Mouse (Mus musculus) stomach, postnatal 0 days (tissue): Measurements from ENCODE around the gene Zswim3. TPM values are rescaled to one million over a fixed set of nuclear protein-coding genes. Genes with fewer than 3 reads are reported as not detected.

Experiments
- ATAC-seq: fragments of 200-750 bp; cut with Nextera tagmentation; 2 replicates; pipeline ENCODE4 v1.8.0; 2017; ENCODE audit not compliant: low FRiP score, low TSS enrichment
- DNase-seq: peaks from one replicate; pipeline ENCODE4 v3.0.0-alpha.2; 2016; ENCODE audit warnings: low spot score
- H3K27ac ChIP-seq: fragments of 300-500 bp; sonication (generic); replicated peaks from 2 replicates; pipeline ENCODE4 v1.5.1; 2014; ENCODE audit warnings: mild to moderate bottlenecking, control low read depth
- H3K27me3 ChIP-seq: fragments of 300-500 bp; sonication (generic); 2 replicates; pipeline ENCODE4 v1.6.1; 2014; ENCODE audit warnings: low read length; ENCODE audit not compliant: control insufficient read depth, insufficient read depth
- H3K36me3 ChIP-seq: fragments of 300-500 bp; sonication (generic); 2 replicates; pipeline ENCODE4 v1.6.1; 2014; ENCODE audit warnings: low read length, mixed read lengths; ENCODE audit not compliant: control insufficient read depth, insufficient read depth
- H3K4me1 ChIP-seq: fragments of 300-500 bp; sonication (generic); replicated peaks from 2 replicates; pipeline ENCODE4 v1.6.1; 2014; ENCODE audit warnings: antibody characterized with exemption; ENCODE audit not compliant: control insufficient read depth, insufficient read depth
- H3K4me2 ChIP-seq: fragments of 300-500 bp; sonication (generic); replicated peaks from 2 replicates; pipeline ENCODE4 v1.6.1; 2014; ENCODE audit warnings: low read depth, mild to moderate bottlenecking, control low read depth, moderate library complexity
- H3K4me3 ChIP-seq: fragments of 300-500 bp; sonication (generic); 2 replicates; pipeline ENCODE4 v1.5.1; 2014; ENCODE audit warnings: low read depth, low read length, control low read depth
- H3K9ac ChIP-seq: fragments of 300-500 bp; sonication (generic); 2 replicates; pipeline ENCODE4 v1.6.1; 2014; ENCODE audit warnings: mild to moderate bottlenecking, low read length, control low read depth, mixed read lengths
- H3K9me3 ChIP-seq: fragments of 300-500 bp; sonication (generic); 2 replicates; pipeline ENCODE4 v1.6.1; 2016; ENCODE audit warnings: low read length; ENCODE audit not compliant: control insufficient read depth
- CTCF ChIP-seq: IDR thresholded peaks from 2 replicates; pipeline ENCODE4 v1.5.1; 2016; ENCODE audit warnings: antibody characterized with exemption, low read depth, mild to moderate bottlenecking, moderate library complexity
- EP300 ChIP-seq: optimal IDR thresholded peaks from 2 replicates; pipeline ENCODE3; 2016; ENCODE audit warnings: antibody characterized with exemption
- WGBS: fragments of 180-500 bp; shearing (Covaris S2); extraction: QIAGEN DNeasy Blood & Tissue Kit; methylation state at CpG from one replicate; pipeline ENCODE4 v1.1.7; 2014; 5-methylcytosine and 5-hydroxymethylcytosine counted together
- polyA plus RNA-seq: library from polyadenylated mRNA; unstranded; fragments of >200 nt; fragmentation: Nextera tagmentation; extraction: Ambion mirVana; gene quantifications from 2 replicates; pipeline ENCODE4 v1.2.1, GENCODE M21; 2015

Zswim3 gene
- polyA plus RNA-seq, 1 experiment from 2014 or later, result 4.4 TPM

GRCm38 (mm10) chr2:164864593-164864992 lies 59.7 kb downstream of the Zswim3 start:
- DNase-seq (no peak), ATAC-seq (no peak)
- 59% methylated on average over 4 of the region's 4 CpGs for whole genome bisulfite sequencing
- no peak for TF ChIP-seq EP300
- no peak for TF ChIP-seq CTCF
- Histone ChIP-seq H3K36me3 (no peaks in the 10 kb centered on the region), H3K4me1 (peaks cover 4% of the 10 kb centered on the region), H3K4me3 (no peak overlapping the region), H3K9ac (no peak overlapping the region), H3K4me2 (no peak overlapping the region), H3K27ac (no peak overlapping the region), H3K9me3 (no peaks in the 10 kb centered on the region), H3K27me3 (no peaks in the 10 kb centered on the region)

GRCm38 (mm10) chr2:164866741-164867551 lies 62.0 kb downstream of the Zswim3 start:
- H3K4me1 ChIP-seq, result no peaks in the 10 kb centered on the region; the same call in 1 of the 2 replicates
- peak overlapping the region; percentile 63 for H3K27ac ChIP-seq
- H3K9me3 ChIP-seq, result no peaks in the 10 kb centered on the region
- DNase-seq (no peak), ATAC-seq (peak; percentile 76)
- WGBS, result 22% methylated on average over 16 of the region's 16 CpGs
- H3K4me2 ChIP-seq, result no peak overlapping the region
- no peak overlapping the region for H3K4me3 ChIP-seq
- H3K36me3 ChIP-seq, result no peaks in the 10 kb centered on the region
- no peak overlapping the region for H3K9ac ChIP-seq
- peak; percentile 24; the same call in 1 of the 2 replicates for TF ChIP-seq CTCF
- TF ChIP-seq EP300, result no peak
- H3K27me3 ChIP-seq, result no peaks in the 10 kb centered on the region

GRCm38 (mm10) chr2:164867566-164867965 lies 62.7 kb downstream of the Zswim3 start:
- no peaks in the 10 kb centered on the region for H3K9me3 ChIP-seq
- H3K36me3 ChIP-seq, result no peaks in the 10 kb centered on the region
- H3K4me3 ChIP-seq, result no peak overlapping the region
- H3K9ac ChIP-seq, result no peak overlapping the region
- DNase-seq (no peak), ATAC-seq (no peak)
- H3K27ac ChIP-seq, result peak overlapping the region; percentile 63
- no peaks in the 10 kb centered on the region; the same call in 1 of the 2 replicates for H3K4me1 ChIP-seq
- H3K4me2 ChIP-seq, result no peak overlapping the region
- WGBS, result 89% methylated on average over 7 of the region's 7 CpGs
- no peaks in the 10 kb centered on the region for H3K27me3 ChIP-seq
- TF ChIP-seq CTCF, result peak; percentile 72
- no peak for TF ChIP-seq EP300

GRCm38 (mm10) chr2:164868491-164868890 lies 63.6 kb downstream of the Zswim3 start:
- TF ChIP-seq EP300 (no peak), CTCF (no peak)
- Histone ChIP-seq H3K9ac (no peak overlapping the region), H3K27me3 (no peaks in the 10 kb centered on the region), H3K4me2 (no peak overlapping the region), H3K9me3 (no peaks in the 10 kb centered on the region), H3K27ac (no peak overlapping the region), H3K36me3 (no peaks in the 10 kb centered on the region), H3K4me3 (no peak overlapping the region), H3K4me1 (no peaks in the 10 kb centered on the region; the same call in 1 of the 2 replicates)
- WGBS, result 51% methylated on average over 7 of the region's 7 CpGs
- no peak for ATAC-seq
- DNase-seq, result no peak

Other genes with a start within 250 kb of the Zswim3 start
- gene Wfdc2, start 242.7 kb upstream of the Zswim3 start, polyA plus RNA-seq, result 123 and 147 TPM in 2 replicates
- gene Spint3, start 231.6 kb upstream of the Zswim3 start, polyA plus RNA-seq, result not detected in 2 replicates
- 0.75 and 1.1 TPM in 2 replicates for gene Wfdc6a, start 219.7 kb upstream of the Zswim3 start, polyA plus RNA-seq
- gene Eppin, start 211.5 kb upstream of the Zswim3 start, polyA plus RNA-seq, result not detected in 2 replicates
- gene Wfdc6b, start 191.6 kb upstream of the Zswim3 start, polyA plus RNA-seq, result not detected in 2 replicates
- gene Wfdc8, start 191.5 kb upstream of the Zswim3 start, polyA plus RNA-seq, result not detected in 2 replicates
- not detected in 2 replicates for gene Wfdc16, start 166.3 kb upstream of the Zswim3 start, polyA plus RNA-seq
- 12.2 and 12.6 TPM in 2 replicates for gene Wfdc10, start 149.1 kb upstream of the Zswim3 start, polyA plus RNA-seq
- 0.58 TPM in 1 of 2 replicates, not detected in the other for gene Wfdc9, start 148.5 kb upstream of the Zswim3 start, polyA plus RNA-seq
- gene Wfdc11, start 131.0 kb upstream of the Zswim3 start, polyA plus RNA-seq, result not detected in 2 replicates
- gene Wfdc13, start 120.0 kb upstream of the Zswim3 start, polyA plus RNA-seq, result 2.1 and 2.6 TPM in 2 replicates
- not detected in 2 replicates for gene Spint4, start 106.6 kb upstream of the Zswim3 start, polyA plus RNA-seq
- gene Spint5, start 89.8 kb upstream of the Zswim3 start, polyA plus RNA-seq, result not detected in 2 replicates
- gene Wfdc3, start 59.2 kb upstream of the Zswim3 start, polyA plus RNA-seq, result 1.4 TPM in 2 replicates
- 38.0 and 39.1 TPM in 2 replicates for gene Dnttip1, start 59.1 kb upstream of the Zswim3 start, polyA plus RNA-seq
- gene Ube2c, start 35.2 kb upstream of the Zswim3 start, polyA plus RNA-seq, result 74.1 and 104 TPM in 2 replicates
- gene Tnnc2, start 25.1 kb upstream of the Zswim3 start, polyA plus RNA-seq, result 7.0 and 8.5 TPM in 2 replicates
- 13.9 and 14.9 TPM in 2 replicates for gene Snx21, start 19.3 kb upstream of the Zswim3 start, polyA plus RNA-seq
- 39.4 and 43.8 TPM in 2 replicates for gene Acot8, start 216 bp upstream of the Zswim3 start, polyA plus RNA-seq
- gene Zswim1, start 17.6 kb downstream of the Zswim3 start, polyA plus RNA-seq, result 10.1 and 11.4 TPM in 2 replicates
- not detected in 2 replicates for gene Spata25, start 23.4 kb downstream of the Zswim3 start, polyA plus RNA-seq
- 107 and 114 TPM in 2 replicates for gene Ctsa, start 27.8 kb downstream of the Zswim3 start, polyA plus RNA-seq
- gene Neurl2, start 28.4 kb downstream of the Zswim3 start, polyA plus RNA-seq, result 4.6 and 5.3 TPM in 2 replicates
- gene Pltp, start 52.6 kb downstream of the Zswim3 start, polyA plus RNA-seq, result 42.7 and 44.2 TPM in 2 replicates
- gene Pcif1, start 74.2 kb downstream of the Zswim3 start, polyA plus RNA-seq, result 49.2 and 51.4 TPM in 2 replicates
- gene Zfp335, start 106.7 kb downstream of the Zswim3 start, polyA plus RNA-seq, result 3.7 and 4.3 TPM in 2 replicates
- 0.87 and 1.1 TPM in 2 replicates for gene Mmp9, start 135.7 kb downstream of the Zswim3 start, polyA plus RNA-seq
- 0.12 and 0.21 TPM in 2 replicates for gene Slc12a5, start 155.7 kb downstream of the Zswim3 start, polyA plus RNA-seq
- 17.3 and 17.9 TPM in 2 replicates for gene Ncoa5, start 229.8 kb downstream of the Zswim3 start, polyA plus RNA-seq